Mouse (Mus musculus) heart, embryonic 11.5 days (tissue): ENCODE results near the gene Cacna1a. TPM values are rescaled to one million over a fixed set of nuclear protein-coding genes. Genes with fewer than 3 reads are reported as not detected.

Experiments used
- ATAC-seq: fragments of 200-750 bp; cut with Nextera tagmentation; replicated peaks from 2 replicates; pipeline ENCODE4 v1.8.0; 2017; ENCODE audit warnings: moderate library complexity; ENCODE audit not compliant: insufficient number of reproducible peaks, low FRiP score, low TSS enrichment
- H3K27ac ChIP-seq: fragments of 300-500 bp; sonication (generic); 2 replicates; pipeline ENCODE4 v1.5.1; 2014; ENCODE audit warnings: mild to moderate bottlenecking, low read depth, low read length
- H3K27me3 ChIP-seq: fragments of 300-500 bp; sonication (generic); 2 replicates; pipeline ENCODE4 v1.6.1; 2014; ENCODE audit warnings: mild to moderate bottlenecking, low read length, mixed read lengths; ENCODE audit not compliant: control insufficient read depth, insufficient read depth
- H3K36me3 ChIP-seq: fragments of 300-500 bp; sonication (generic); 2 replicates; pipeline ENCODE4 v1.6.1; 2014; ENCODE audit warnings: mild to moderate bottlenecking, low read length, moderate library complexity, mixed read lengths; ENCODE audit not compliant: control insufficient read depth, insufficient read depth
- H3K4me1 ChIP-seq: fragments of 300-500 bp; sonication (generic); 2 replicates; pipeline ENCODE4 v1.6.1; 2014; ENCODE audit warnings: low read length; ENCODE audit not compliant: control insufficient read depth, insufficient read depth
- H3K4me2 ChIP-seq: fragments of 300-500 bp; sonication (generic); 2 replicates; pipeline ENCODE4 v1.6.1; 2014; ENCODE audit warnings: mild to moderate bottlenecking, moderate library complexity
- H3K4me3 ChIP-seq: fragments of 300-500 bp; sonication (generic); 2 replicates; pipeline ENCODE4 v1.5.1; 2014; ENCODE audit warnings: low read depth, low read length
- H3K9ac ChIP-seq: fragments of 300-500 bp; sonication (generic); 2 replicates; pipeline ENCODE4 v1.6.1; 2014; ENCODE audit warnings: mild to moderate bottlenecking, low read depth, low read length, moderate library complexity
- H3K9me3 ChIP-seq: fragments of 300-500 bp; sonication (generic); replicated peaks from 2 replicates; pipeline ENCODE4 v1.6.1; 2016; ENCODE audit warnings: low read length; ENCODE audit not compliant: control insufficient read depth
- WGBS: fragments of 180-500 bp; shearing (Covaris S2); extraction: QIAGEN DNeasy Blood & Tissue Kit; methylation state at CpG from one replicate; pipeline ENCODE4 v1.1.7; 2014; ENCODE audit not compliant: insufficient replicate concordance; 5-methylcytosine and 5-hydroxymethylcytosine counted together
- polyA plus RNA-seq: library from polyadenylated mRNA; unstranded; fragments of >200 nt; fragmentation: Nextera tagmentation; extraction: Ambion mirVana; gene quantifications from 2 replicates; pipeline ENCODE4 v1.2.1, GENCODE M21; 2014

The Cacna1a gene
- polyA plus RNA-seq, 1 experiment from 2014 or later: 6.3 TPM

- no peak overlapping the region for H3K4me2 ChIP-seq
- H3K9ac ChIP-seq: no peak overlapping the region
- no peak for ATAC-seq
- H3K27ac ChIP-seq: no peak overlapping the region
- H3K4me1 ChIP-seq: peaks cover 14% of the 10 kb centered on the region
- 14% methylated on average over 9 of the region's 9 CpGs for WGBS
- H3K4me3 ChIP-seq: no peak overlapping the region
- no peaks in the 10 kb centered on the region for H3K36me3 ChIP-seq
- no peaks in the 10 kb centered on the region for H3K9me3 ChIP-seq
- H3K27me3 ChIP-seq: peaks cover 9% of the 10 kb centered on the region; the same call in 1 of the 2 replicates
Observed at GRCm38 (mm10) chr8:84595648-84596047, 207.4 kb downstream of the Cacna1a start.

GRCm38 (mm10) chr8:84599401-84599800 lies 211.2 kb downstream of the Cacna1a start:
- ATAC-seq: no peak
- no peak overlapping the region for H3K9ac ChIP-seq
- H3K4me2 ChIP-seq: no peak overlapping the region
- H3K4me1 ChIP-seq: peaks cover 16% of the 10 kb centered on the region
- no peaks in the 10 kb centered on the region for H3K36me3 ChIP-seq
- H3K27ac ChIP-seq: no peak overlapping the region
- H3K9me3 ChIP-seq: no peaks in the 10 kb centered on the region
- WGBS: 70% methylated on average over 1 of the region's 1 CpGs
- no peak overlapping the region for H3K4me3 ChIP-seq
- H3K27me3 ChIP-seq: peaks cover 22% of the 10 kb centered on the region

GRCm38 (mm10) chr8:84600311-84600907 lies 212.2 kb downstream of the Cacna1a start:
- 4% methylated on average over 25 of the region's 26 CpGs for WGBS
- Histone ChIP-seq H3K4me2 (peak overlapping the region; percentile 67), H3K4me1 (peaks cover 16% of the 10 kb centered on the region), H3K9ac (peak overlapping the region; percentile 71), H3K9me3 (no peaks in the 10 kb centered on the region), H3K36me3 (no peaks in the 10 kb centered on the region), H3K27ac (0 out of 2 replicates have a peak overlapping the region, but pooled peaks have one; percentile 3), H3K27me3 (peaks cover 22% of the 10 kb centered on the region), H3K4me3 (peak overlapping the region; percentile 42)
- no peak for ATAC-seq

GRCm38 (mm10) chr8:84601221-84601751 lies 213.0 kb downstream of the Cacna1a start:
- Histone ChIP-seq H3K4me2 (peak overlapping the region; percentile 67), H3K27me3 (peaks cover 22% of the 10 kb centered on the region), H3K27ac (no peak overlapping the region), H3K9me3 (no peaks in the 10 kb centered on the region), H3K4me3 (peak overlapping the region; percentile 42), H3K4me1 (peaks cover 16% of the 10 kb centered on the region), H3K9ac (peak overlapping the region; percentile 71), H3K36me3 (no peaks in the 10 kb centered on the region)
- ATAC-seq: peak; percentile 39; the same call in 1 of the 2 replicates
- 3% methylated on average over 19 of the region's 19 CpGs for WGBS

- no peak overlapping the region for H3K4me3 ChIP-seq
- no peak for ATAC-seq
- no peaks in the 10 kb centered on the region for H3K9me3 ChIP-seq
- no peaks in the 10 kb centered on the region for H3K36me3 ChIP-seq
- H3K4me1 ChIP-seq: no peaks in the 10 kb centered on the region
- WGBS: 34% methylated on average over 16 of the region's 16 CpGs
- H3K4me2 ChIP-seq: no peak overlapping the region
- peaks cover 25% of the 10 kb centered on the region for H3K27me3 ChIP-seq
- H3K27ac ChIP-seq: no peak overlapping the region
- H3K9ac ChIP-seq: no peak overlapping the region
Observed at GRCm38 (mm10) chr8:84614512-84615223, 226.4 kb downstream of the Cacna1a start.

- Histone ChIP-seq H3K4me2 (no peak overlapping the region), H3K9me3 (no peaks in the 10 kb centered on the region), H3K9ac (no peak overlapping the region), H3K27me3 (peaks cover 25% of the 10 kb centered on the region), H3K4me1 (no peaks in the 10 kb centered on the region), H3K4me3 (no peak overlapping the region), H3K36me3 (no peaks in the 10 kb centered on the region), H3K27ac (no peak overlapping the region)
- no peak for ATAC-seq
- 22% methylated on average over 22 of the region's 22 CpGs for WGBS
Observed at GRCm38 (mm10) chr8:84615666-84616485, 227.6 kb downstream of the Cacna1a start.

GRCm38 (mm10) chr8:84617005-84617404 lies 228.8 kb downstream of the Cacna1a start:
- Histone ChIP-seq H3K4me2 (no peak overlapping the region), H3K27ac (no peak overlapping the region), H3K4me1 (no peaks in the 10 kb centered on the region), H3K27me3 (peaks cover 28% of the 10 kb centered on the region), H3K9me3 (no peaks in the 10 kb centered on the region), H3K36me3 (no peaks in the 10 kb centered on the region), H3K9ac (0 out of 2 replicates have a peak overlapping the region, but pooled peaks have one; percentile 34), H3K4me3 (no peak overlapping the region)
- 37% methylated on average over 22 of the region's 22 CpGs for WGBS
- ATAC-seq: no peak

- ATAC-seq: no peak
- no peak overlapping the region for H3K9ac ChIP-seq
- no peak overlapping the region for H3K4me2 ChIP-seq
- H3K4me1 ChIP-seq: no peaks in the 10 kb centered on the region
- no peak overlapping the region for H3K4me3 ChIP-seq
- no peak overlapping the region for H3K27ac ChIP-seq
- 59% methylated on average over 8 of the region's 8 CpGs for WGBS
- peaks cover 15% of the 10 kb centered on the region for H3K27me3 ChIP-seq
- H3K9me3 ChIP-seq: no peaks in the 10 kb centered on the region
- no peaks in the 10 kb centered on the region for H3K36me3 ChIP-seq
Observed at GRCm38 (mm10) chr8:84621102-84621625, 232.9 kb downstream of the Cacna1a start.
